Mouse (Mus musculus) monocyte, adult 2 months (primary cell): ENCODE measurements around the gene Cyb5b.

ENCODE experiments used
- DNase-seq, 2 experiments: peaks; one replicate each; pipeline ENCODE4 v3.0.0; 2022; ENCODE audit warnings: low spot score in 2 of 2, low read depth in 1 of 2

Gene Cyb5b

DNA sequence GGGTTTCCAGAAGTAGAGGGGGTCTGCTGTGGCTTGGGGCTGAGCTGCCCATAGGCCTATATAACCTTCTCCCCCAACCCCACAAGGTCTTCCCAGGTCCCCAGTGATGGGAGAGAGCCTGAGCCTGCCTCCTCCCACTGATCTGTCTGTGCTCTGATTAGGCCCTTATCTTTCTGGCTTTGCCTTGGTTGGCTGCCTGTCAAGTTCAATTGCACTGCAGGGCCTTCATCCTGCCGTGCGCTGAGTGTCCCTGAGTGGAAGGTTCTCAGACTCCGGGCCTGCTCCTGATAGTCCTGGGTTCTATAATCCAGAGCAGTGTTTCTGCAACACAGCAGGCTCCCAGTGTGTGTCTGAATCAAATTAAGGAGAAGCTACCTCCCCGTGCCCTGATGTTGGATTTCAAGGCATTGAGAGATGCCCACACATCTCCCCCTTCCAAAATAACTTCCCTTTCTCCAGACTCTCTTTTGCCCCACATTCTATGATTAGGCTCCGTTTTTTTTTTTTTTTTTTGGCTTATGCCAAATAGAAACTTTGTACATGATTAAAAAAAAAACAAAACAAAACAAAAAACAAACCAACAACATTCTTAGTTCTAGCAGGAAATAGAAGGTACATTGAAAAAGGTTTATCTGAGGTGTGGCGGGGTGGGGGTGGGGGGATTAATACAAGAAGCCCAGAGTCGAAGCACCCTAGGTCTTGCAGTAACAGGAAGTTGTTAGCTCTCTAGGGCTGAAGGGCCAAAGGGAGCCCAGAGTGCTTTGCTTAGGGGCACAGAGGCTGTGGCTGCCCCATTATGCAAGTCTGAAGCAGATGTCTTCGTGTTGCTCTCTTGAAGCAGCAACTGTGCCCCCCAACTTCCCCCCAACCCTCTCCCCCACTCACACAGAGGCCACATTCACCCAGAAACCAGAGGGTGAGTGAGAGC lies 71.7 kb downstream of the Cyb5b start:
- no peak for DNase-seq

DNA sequence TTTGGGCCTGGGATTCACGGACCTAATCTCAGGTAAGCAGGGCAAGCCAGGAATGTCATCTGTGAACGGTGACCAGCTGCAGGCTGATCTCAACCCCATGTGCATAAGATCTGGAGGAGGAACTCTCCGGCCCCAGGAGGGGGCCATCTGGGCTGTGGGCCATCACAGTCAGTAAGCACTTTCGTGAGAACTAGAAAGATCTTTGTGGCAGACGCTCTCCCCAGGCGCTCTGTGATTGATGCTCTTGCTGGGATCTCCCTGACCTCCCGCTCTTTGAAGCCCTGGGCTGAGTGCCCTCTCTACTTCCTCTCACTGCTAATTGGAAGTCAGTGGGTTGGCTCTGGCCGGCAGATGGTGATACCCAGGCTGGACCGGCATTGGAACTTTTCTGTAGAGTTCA lies 75.7 kb downstream of the Cyb5b start:
- DNase-seq: no peak

DNA sequence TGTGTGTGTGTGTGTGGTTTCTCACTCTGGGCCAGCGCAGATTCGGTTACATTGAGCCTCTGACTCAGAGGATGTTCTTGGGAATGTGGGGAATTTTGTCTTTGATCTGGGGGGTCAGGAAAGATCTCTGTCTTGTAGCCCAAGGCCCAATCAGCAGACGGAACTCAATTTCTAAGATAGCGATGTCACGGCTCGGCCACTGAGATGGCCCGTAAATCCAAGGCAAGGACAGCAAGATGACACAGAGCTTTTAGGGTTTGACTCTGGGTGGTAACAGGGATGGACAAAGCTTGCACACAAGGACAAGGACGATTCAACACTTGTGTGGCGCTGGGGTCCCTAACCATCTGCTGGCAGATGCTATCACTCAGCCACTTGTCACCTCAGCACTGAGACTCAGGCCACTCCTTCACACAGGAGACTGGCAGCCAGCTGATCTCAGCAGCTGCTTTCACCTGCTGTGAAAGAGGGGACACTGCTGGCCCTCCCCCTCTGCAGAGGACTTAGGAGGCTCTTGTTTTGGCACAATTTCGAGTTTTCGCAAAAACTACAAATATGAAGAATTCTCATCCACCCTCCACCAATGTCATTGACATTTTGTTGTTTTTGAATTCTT lies 76.7 kb downstream of the Cyb5b start:
- no peak for DNase-seq

DNA sequence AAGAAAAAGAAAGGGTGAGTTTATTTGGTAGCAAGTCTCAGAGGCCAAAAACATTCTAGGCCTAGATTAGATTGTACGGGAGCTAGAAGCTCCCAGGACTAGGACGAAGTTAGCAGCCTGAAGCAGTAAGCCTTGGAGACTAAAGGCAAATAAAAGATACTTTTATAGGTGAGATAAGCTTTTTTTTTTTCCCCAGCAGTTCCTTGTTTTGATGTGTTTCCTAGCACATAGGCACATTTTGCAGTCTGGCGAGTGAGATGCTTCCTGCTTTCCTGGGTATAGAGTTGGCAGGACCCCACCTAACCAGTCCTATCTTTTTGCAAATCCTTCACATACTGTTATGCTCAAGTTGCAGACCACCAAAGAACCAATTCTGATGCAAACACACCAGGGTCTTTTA lies 82.8 kb downstream of the Cyb5b start:
- DNase-seq: no peak

DNA sequence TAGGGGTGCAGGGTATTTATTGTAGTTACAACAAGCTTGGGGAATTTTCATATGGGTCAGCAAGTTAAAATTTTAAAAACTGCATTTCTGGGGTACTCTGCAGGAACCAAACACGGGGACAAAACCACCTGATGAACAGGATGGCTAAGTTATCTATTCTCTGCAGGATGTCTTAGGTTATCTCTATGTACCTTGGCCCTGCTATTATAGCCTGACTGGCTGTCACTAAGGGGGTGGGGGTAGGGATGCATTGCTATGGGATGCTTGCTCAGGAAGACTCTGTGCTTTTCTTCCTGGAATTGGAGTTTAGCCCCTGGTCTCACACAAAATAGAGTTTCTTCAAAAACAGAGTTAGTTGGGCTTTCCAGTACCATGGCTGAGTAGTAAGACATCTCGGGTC lies 83.3 kb downstream of the Cyb5b start:
- DNase-seq: no peak
